Mouse (Mus musculus) E14TG2a.4 (cell line): Measurements from ENCODE around the gene Eef1a2.

Experiments
- CTCF ChIP-seq: conservative IDR thresholded peaks from 2 replicates; pipeline ENCODE4 v1.5.1; 2014; ENCODE audit warnings: low read length
- POU5F1 ChIP-seq: IDR thresholded peaks from 2 replicates; pipeline ENCODE4 v1.6.1; 2014; ENCODE audit warnings: low read length, borderline replicate concordance

DNA sequence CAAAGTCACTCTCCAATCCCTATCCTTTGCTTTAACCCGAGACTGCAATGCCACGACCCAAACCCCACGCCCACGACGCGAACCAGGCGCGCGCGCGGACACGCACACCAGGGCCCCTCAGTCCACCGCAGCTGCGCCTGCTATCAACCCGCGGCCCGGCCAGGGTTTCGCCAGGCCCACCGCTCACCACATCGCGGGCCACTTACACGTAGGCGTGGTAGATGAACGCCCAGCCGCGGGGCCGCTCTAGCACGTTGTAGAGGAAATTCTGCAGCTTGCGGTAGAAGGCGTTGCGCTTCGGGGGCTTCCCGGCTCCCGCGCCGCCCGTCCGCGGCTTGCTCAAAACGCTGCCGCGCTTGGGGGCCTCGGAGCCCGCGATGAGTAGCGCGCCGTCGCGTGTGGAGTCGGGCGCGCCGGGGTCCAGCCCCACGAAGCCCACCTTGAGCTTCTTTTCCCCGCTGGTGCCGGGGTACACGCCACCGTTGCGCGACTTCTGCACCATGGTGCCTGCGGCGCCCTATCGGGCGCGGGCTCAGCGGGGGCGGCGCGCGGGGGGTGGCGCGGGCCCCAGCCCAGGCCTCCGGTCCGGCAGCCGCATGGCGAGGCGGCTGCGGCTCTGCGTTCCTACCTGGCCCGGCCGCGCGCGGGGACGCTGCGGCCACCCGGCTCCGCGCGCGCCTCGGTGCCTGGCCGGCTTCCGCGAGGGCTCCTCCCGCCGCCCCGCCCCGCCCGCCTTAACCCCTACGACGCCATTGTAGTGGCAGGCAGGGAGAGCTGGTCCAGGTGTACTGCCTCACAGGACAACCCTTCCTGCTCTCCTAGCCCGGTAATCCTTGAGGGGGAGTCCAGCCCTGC, 22.0 kb downstream of the Eef1a2 start, which contains the start of gene Kcnq2:
- TF ChIP-seq CTCF, result no peak
- TF ChIP-seq POU5F1, result no peak
